Mouse (Mus musculus) erythroblast, embryonic 14.5 days (primary cell): Measurements from ENCODE around the gene Cmas.

Source experiments
- GATA1 ChIP-seq: IDR thresholded peaks from 2 replicates; pipeline ENCODE4 v1.6.1; 2012; ENCODE audit warnings: low read length, inconsistent platforms, mixed read lengths
- TAL1 ChIP-seq: IDR thresholded peaks from 3 replicates; pipeline ENCODE4 v1.6.1; 2012; ENCODE audit warnings: low read length, inconsistent platforms, mixed read lengths

DNA sequence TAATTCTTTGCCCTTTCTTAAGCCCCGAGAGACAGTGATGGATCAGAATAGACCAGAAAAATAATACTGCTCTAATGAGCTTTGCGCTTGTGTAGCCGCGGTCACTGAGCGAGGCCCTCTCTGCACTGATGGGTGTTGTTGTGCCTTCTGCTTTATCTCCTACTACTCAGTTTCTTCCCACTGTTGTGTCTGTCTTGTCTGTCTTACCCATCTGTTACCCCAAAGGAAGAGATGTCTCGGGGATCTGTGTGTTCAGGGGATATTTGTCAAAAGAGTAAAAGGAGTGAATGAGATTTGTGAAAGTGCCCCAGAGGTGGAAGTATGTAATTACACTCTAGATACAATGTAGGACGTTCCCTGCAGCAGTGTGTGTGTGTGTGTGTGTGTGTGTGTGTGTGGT is 38.3 kb upstream of the Cmas start:
- TF ChIP-seq TAL1: no peak
- no peak for TF ChIP-seq GATA1
